Mouse (Mus musculus) gastrocnemius, adult 2 months (tissue): ENCODE measurements around the gene Fbxo42. TPM values are rescaled to one million over a fixed set of nuclear protein-coding genes. Genes with fewer than 3 reads are reported as not detected.

Experiments used
- DNase-seq: peaks from one replicate; pipeline ENCODE4 v3.0.0; 2022
- H3K27ac ChIP-seq: fragments of 200-600 bp; 2 replicates; pipeline ENCODE4 v1.8.1; 2022; ENCODE audit warnings: mild to moderate bottlenecking
- H3K4me3 ChIP-seq: fragments of 200-600 bp; 2 replicates; pipeline ENCODE4 v1.8.1; 2022; ENCODE audit warnings: mild to moderate bottlenecking, moderate library complexity
- CTCF ChIP-seq: fragments of 200-600 bp; IDR thresholded peaks from 2 replicates; pipeline ENCODE4 v1.8.1; 2022; ENCODE audit warnings: antibody characterized with exemption, mild to moderate bottlenecking, moderate library complexity
- intact Hi-C: fragments of 180-260 bp; cut with DNase I; formaldehyde crosslinking; loops from one replicate; pipeline ENCODE4 v1.15.1; 2025
- total RNA-seq, 2 experiments: library from RNA; stranded (reverse); gene quantifications; 2 replicates each; pipeline ENCODE4 v1.2.3; 2021

Gene Fbxo42
- total RNA-seq, 2 experiments from 2014 or later, result 10.8 to 10.9 TPM

DNA sequence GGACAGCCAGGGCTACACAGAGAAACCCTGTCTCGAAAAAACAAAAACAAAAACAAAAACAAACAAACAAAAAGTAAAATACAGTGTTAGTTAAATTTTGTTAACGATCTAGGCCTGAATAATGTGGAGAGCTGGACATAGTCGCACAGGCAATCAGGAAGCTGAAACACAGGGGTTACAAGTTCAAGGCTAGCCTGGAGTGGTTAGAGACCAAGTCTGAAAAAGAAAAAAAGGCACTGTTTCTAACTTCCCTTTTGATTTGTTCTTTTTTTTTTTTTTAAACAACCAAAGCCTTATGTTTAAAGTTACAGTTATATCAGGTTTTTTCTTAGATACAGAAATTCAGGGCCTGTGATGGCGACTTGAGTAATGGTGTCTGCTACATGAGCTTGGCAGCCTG is 12.5 kb downstream of the Fbxo42 start:
- no peak overlapping the region for H3K4me3 ChIP-seq
- intact Hi-C loops, result no loop called here
- DNase-seq, result no peak
- no peak for TF ChIP-seq CTCF
- H3K27ac ChIP-seq, result no peak overlapping the region

GRCm38 (mm10) chr4:141161699-141162208 is 14.0 kb downstream of the Fbxo42 start:
- Histone ChIP-seq H3K4me3 (no peak overlapping the region), H3K27ac (no peak overlapping the region)
- no peak for TF ChIP-seq CTCF
- DNase-seq, result no peak
- intact Hi-C loops, result no loop called here

DNA sequence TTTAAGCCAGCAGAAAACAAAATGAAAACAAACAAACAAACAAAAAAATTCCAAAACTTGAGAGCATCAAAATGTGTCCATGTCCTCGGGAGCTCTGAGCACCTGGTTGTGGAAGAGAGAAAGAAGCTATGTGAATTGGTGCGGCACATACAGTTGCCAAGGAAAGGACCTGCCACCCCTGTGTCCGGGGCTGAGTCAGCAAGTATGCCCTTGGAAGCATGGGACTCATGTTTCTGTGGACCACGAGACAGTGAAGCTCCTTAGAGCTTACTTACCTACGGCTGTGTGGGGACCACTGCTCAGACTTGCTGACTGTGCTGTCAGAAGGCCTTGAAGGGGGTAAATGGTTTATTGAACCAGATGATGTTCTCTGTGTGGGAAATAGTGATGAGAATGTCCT is 16.0 kb downstream of the Fbxo42 start:
- H3K27ac ChIP-seq, result no peak overlapping the region
- intact Hi-C loops, result no loop called here
- no peak overlapping the region for H3K4me3 ChIP-seq
- TF ChIP-seq CTCF, result no peak
- no peak for DNase-seq

GRCm38 (mm10) chr4:141165744-141166292 is 18.1 kb downstream of the Fbxo42 start:
- Histone ChIP-seq H3K27ac (peak overlapping the region; percentile 38; the same call in 1 of the 2 replicates), H3K4me3 (no peak overlapping the region)
- intact Hi-C loops, result no loop called here
- no peak for TF ChIP-seq CTCF
- DNase-seq, result peak; percentile 41

GRCm38 (mm10) chr4:141167156-141167555 is 19.4 kb downstream of the Fbxo42 start:
- H3K4me3 ChIP-seq, result no peak overlapping the region
- no peak for DNase-seq
- no peak overlapping the region for H3K27ac ChIP-seq
- peak; percentile 13; the same call in 1 of the 2 replicates for TF ChIP-seq CTCF
- intact Hi-C loops, result no loop called here

DNA sequence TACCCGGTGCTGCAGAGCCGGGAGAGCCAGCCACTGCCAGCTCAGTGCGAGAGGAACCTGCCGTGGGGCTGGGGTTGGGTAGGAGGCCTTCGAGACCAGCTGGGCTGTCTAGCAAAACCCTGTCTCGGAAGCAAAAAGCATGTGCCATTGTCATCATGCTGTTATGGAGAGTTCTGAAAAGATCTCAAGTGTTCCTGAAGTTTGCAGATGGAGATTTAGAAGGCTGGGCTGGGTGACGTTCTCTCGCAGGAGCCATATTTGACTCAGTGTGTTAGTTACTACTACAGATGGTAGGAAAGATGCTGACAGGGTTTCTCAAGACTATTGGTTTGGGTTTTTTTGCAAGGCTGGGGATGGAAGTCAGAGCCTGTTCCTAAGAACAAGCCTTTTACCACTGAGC is 24.4 kb downstream of the Fbxo42 start:
- no peak for TF ChIP-seq CTCF
- no peak overlapping the region for H3K4me3 ChIP-seq
- H3K27ac ChIP-seq, result no peak overlapping the region
- intact Hi-C loops, result no loop called here
- DNase-seq, result no peak

DNA sequence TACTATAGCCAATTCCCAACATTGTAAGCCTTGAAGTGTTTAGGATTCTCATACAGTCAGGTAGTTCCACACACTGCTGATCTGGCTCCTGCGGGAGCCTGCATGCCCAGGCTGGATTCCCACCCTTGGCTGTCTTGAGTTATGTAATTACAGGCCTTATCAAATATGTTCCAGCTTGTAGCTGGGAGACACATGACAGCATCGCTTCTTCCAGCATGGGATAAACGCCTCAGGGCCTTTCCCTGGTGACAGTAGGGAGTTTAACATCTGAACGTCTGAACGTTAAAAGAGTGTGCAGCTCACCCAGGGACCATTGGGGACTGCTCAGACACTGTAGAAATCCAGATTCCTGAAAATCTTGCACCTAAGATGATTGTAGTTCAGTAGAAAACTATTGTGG is 28.1 kb downstream of the Fbxo42 start:
- DNase-seq, result no peak
- TF ChIP-seq CTCF, result no peak
- peak overlapping the region; percentile 36; the same call in 1 of the 2 replicates for H3K27ac ChIP-seq

GRCm38 (mm10) chr4:141176328-141176838 is 28.7 kb downstream of the Fbxo42 start:
- intact Hi-C loops, result no loop called here
- no peak for DNase-seq
- TF ChIP-seq CTCF, result no peak
- H3K4me3 ChIP-seq, result no peak overlapping the region
- peak overlapping the region; percentile 46; the same call in 1 of the 2 replicates for H3K27ac ChIP-seq

More for the DNA sequence above, 28.1 kb downstream of the Fbxo42 start:
- intact Hi-C loops, result no loop called here
- H3K4me3 ChIP-seq, result no peak overlapping the region

- intact Hi-C loops, result no loop called here
- Histone ChIP-seq H3K27ac (no peak overlapping the region), H3K4me3 (no peak overlapping the region)
- no peak for TF ChIP-seq CTCF
- no peak for DNase-seq
Observed at GRCm38 (mm10) chr4:141178500-141178899, 30.8 kb downstream of the Fbxo42 start.

DNA sequence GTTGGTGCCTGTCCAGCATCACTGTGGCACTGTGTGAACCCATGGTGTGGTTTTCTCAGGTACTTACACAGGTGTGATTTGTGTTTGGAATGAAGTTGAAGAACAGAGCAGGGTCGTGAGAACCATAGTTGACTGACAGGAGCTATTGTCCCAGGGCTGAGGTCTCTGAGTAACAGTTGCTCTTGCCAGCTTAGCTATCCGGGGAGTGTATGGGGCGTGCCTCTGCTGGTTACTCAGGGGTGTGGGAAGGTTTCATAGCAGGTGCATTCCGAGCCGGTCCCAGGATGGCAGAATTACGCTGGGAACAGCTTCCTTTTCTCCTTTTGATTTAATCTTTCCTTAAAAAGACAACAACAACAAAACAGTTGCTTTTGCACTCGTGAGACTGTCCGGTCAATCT is 33.1 kb downstream of the Fbxo42 start:
- no peak for TF ChIP-seq CTCF
- Histone ChIP-seq H3K27ac (no peak overlapping the region), H3K4me3 (no peak overlapping the region)
- DNase-seq, result no peak
- intact Hi-C loops, result no loop called here

DNA sequence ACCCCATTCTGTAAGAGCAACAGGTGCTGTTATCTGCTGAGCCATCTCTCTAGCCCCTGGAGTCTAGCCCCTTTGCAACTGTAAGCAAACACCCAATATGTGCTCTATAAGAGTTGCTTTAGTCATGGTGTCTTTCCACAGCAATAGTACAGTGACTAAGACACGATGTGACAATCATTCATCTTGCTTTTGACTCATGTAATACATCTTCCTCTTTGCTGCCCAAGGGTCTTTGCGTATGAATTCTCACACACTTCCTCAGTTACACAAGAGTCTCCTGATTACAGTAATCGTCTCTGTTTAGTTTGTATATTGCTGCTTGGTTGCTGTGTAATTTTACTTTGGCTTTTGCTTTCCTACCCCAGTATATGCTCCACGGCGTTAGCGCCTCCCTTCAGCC is 34.3 kb downstream of the Fbxo42 start:
- Histone ChIP-seq H3K4me3 (no peak overlapping the region), H3K27ac (no peak overlapping the region)
- intact Hi-C loops, result no loop called here
- DNase-seq, result no peak
- TF ChIP-seq CTCF, result no peak

- TF ChIP-seq CTCF, result no peak
- intact Hi-C loops, result no loop called here
- no peak overlapping the region for H3K4me3 ChIP-seq
- DNase-seq, result no peak
- H3K27ac ChIP-seq, result no peak overlapping the region
Observed at GRCm38 (mm10) chr4:141183932-141184331, 36.2 kb downstream of the Fbxo42 start.

DNA sequence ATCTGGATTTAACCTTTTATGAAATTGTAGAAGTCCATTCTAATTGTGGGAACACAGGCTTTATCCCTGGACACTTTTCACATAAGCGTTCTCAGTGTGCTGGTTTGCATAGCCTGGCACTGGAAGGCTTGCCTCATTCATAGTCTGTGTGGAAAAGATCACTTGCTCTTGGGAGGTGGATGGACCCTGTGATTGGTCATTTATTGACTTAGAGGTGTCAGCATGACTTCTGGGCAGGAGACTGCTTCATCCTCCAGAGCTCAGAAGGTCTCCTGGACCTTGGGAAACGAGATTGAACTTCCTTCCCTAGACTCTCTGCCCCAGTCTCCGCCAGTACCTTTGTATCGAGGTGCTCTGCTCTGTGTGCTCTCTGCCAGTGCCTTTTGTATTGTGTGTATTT is 36.7 kb downstream of the Fbxo42 start:
- TF ChIP-seq CTCF, result no peak
- Histone ChIP-seq H3K27ac (no peak overlapping the region), H3K4me3 (no peak overlapping the region)
- DNase-seq, result no peak
- intact Hi-C loops, result no loop called here
